Mouse (Mus musculus): ENCODE data around the gene Cdc26.

DNA sequence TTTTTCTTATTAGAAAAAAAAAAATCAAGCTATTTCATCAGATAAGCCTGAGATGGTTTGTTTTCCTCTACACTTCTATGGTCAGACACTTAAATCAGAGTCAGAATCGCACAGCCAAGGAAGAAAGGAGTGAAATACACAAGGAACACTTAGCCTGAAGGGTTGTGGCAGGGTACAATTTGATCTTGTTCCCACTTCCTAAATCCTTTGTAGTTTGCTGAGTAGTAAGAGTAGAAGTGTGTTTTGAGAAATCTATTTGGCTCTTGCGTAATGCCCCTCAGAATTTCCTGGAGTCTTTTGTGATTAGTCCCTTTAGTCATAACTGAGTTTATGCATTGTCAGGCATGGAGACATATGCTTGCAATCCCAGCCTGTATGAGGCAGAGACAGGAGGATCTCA lies 59.1 kb downstream of the Cdc26 start:
- TF ChIP-seq POLR2A (IDR thresholded peaks at IDR 0.05; ENCODE audit: low read depth, low read length): no peak
- no peak for TF ChIP-seq CTCF (IDR thresholded peaks at IDR 0.05; ENCODE audit: extremely low read depth, insufficient read depth, insufficient read length, insufficient replicate concordance)
